In genomic region chr9:31307232-31307631, GRCm38 (mm10) we compare ENCODE assay signal across 30 mouse cellular contexts.
"Had no signal": no experiment of that assay in that cellular context is flagged by ENCODE, and none has a peak within 500 bp of the region (broad histone marks: within the 10 kb centered on the region; RNA-seq: fewer than 3 reads in every experiment).

No protein-coding gene starts in this region.

- ATAC-seq: liver, embryonic 12.5 days; liver, postnatal 0 days; midbrain, embryonic 13.5 days; midbrain, embryonic 15.5 days; midbrain, embryonic 16.5 days had no signal

- H3K9me3 ChIP-seq: limb, embryonic 10.5 days; limb, embryonic 12.5 days; limb, embryonic 15.5 days; liver, embryonic 12.5 days; liver, embryonic 15.5 days; lung, embryonic 15.5 days; midbrain, embryonic 10.5 days; midbrain, embryonic 12.5 days; midbrain, embryonic 13.5 days; midbrain, embryonic 15.5 days; neural tube, embryonic 12.5 days had no signal

- H3K27me3 ChIP-seq: limb, embryonic 12.5 days; limb, embryonic 13.5 days; limb, embryonic 15.5 days; liver, embryonic 12.5 days; liver, embryonic 13.5 days; liver, embryonic 15.5 days; lung, embryonic 15.5 days; midbrain, embryonic 12.5 days; midbrain, embryonic 13.5 days; midbrain, embryonic 15.5 days; neural tube, embryonic 12.5 days had no signal

- H3K4me1 ChIP-seq: limb, embryonic 10.5 days; limb, embryonic 12.5 days; limb, embryonic 13.5 days; limb, embryonic 15.5 days; midbrain, embryonic 10.5 days; midbrain, embryonic 12.5 days; midbrain, embryonic 15.5 days; neural tube, embryonic 12.5 days had no signal

- H3K4me3 ChIP-seq: left cerebral cortex, adult 2 months; limb, embryonic 10.5 days; limb, embryonic 12.5 days; limb, embryonic 13.5 days; limb, embryonic 15.5 days; liver, embryonic 12.5 days; liver, embryonic 13.5 days; liver, embryonic 15.5 days; lung, embryonic 15.5 days; megakaryocyte, embryonic 14.5 days; midbrain, embryonic 10.5 days; midbrain, embryonic 12.5 days; midbrain, embryonic 13.5 days; midbrain, embryonic 15.5 days; myocyte; neural tube, embryonic 12.5 days had no signal

- DNase-seq: left cerebral cortex, postnatal 4 days; liver; liver, embryonic 13.5 days; liver, postnatal 0 days; lung, adult 2 months; lung, embryonic 14.5 days; lung, postnatal 14 days; lung, postnatal 36 days; lung, postnatal 4 days; midbrain, embryonic 14.5 days had no signal

- H3K9ac ChIP-seq: limb, embryonic 12.5 days; limb, embryonic 13.5 days; limb, embryonic 15.5 days; liver, embryonic 12.5 days; liver, embryonic 13.5 days; liver, embryonic 14.5 days; liver, embryonic 15.5 days; liver, postnatal 0 days; lung, embryonic 14.5 days; lung, embryonic 15.5 days; midbrain, embryonic 12.5 days; midbrain, embryonic 13.5 days; midbrain, embryonic 15.5 days; neural tube, embryonic 12.5 days had no signal

- H3K4me2 ChIP-seq: limb, embryonic 12.5 days; limb, embryonic 13.5 days; limb, embryonic 15.5 days; liver, embryonic 11.5 days; liver, embryonic 12.5 days; liver, embryonic 13.5 days; liver, embryonic 15.5 days; lung, embryonic 14.5 days; lung, embryonic 15.5 days; midbrain, embryonic 11.5 days; midbrain, embryonic 12.5 days; midbrain, embryonic 13.5 days; midbrain, embryonic 15.5 days; neural tube, embryonic 12.5 days had no signal

- H3K27ac ChIP-seq: left cerebral cortex, adult 2 months; limb, embryonic 10.5 days; limb, embryonic 12.5 days; limb, embryonic 13.5 days; limb, embryonic 15.5 days; liver, embryonic 12.5 days; liver, embryonic 13.5 days; liver, embryonic 14.5 days; liver, embryonic 15.5 days; lung, embryonic 15.5 days; macrophage; midbrain, embryonic 10.5 days; midbrain, embryonic 12.5 days; midbrain, embryonic 13.5 days; midbrain, embryonic 15.5 days; neural tube, embryonic 12.5 days had no signal

- H3K36me3 ChIP-seq: limb, embryonic 12.5 days; limb, embryonic 13.5 days; limb, embryonic 15.5 days; lung, embryonic 15.5 days; midbrain, embryonic 12.5 days; midbrain, embryonic 13.5 days; midbrain, embryonic 15.5 days; neural tube, embryonic 12.5 days had no signal
